Mouse (Mus musculus): ENCODE measurements around the gene Sgo2b.
"Not testable (repeated sequence)": the region's sequence is repeated elsewhere in the genome, so short reads cannot be mapped to it uniquely, and the experiment has no call there.

Sgo2b gene

DNA sequence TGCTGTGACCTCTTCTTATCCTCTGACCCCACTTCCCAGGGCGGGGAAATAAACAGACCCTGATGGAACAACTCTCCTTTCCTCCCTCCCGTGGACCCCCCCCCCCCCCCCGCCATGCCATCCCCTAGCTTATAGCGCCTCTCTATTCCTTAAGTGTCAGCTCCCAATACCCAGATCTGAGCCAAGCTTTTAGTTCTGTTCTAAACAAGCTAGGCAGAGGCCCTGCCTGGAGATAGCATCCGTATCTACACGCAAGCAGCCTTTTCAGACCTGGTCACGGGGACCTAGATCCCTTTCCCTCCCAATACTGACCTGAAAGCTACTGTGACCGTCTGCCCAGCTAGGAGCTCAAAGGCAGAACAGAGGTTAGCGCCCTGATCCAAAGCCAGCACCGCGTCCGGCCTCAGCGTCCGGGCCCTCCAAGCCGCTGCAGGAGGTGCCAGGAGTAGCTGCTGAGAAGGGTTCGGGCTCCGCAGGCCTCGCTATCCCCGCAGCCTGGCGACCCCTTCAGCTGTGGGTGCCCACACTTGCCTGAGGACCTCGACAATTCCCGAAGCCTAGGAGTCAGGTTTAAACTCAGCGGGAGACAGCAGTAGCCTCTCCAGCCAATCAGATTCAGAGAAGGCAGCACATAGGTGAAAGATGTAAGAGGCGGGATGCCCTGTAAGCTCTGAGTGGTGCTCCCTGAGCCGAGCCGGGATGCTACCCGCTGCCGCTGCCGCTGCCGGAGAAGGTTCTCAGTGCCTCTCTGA lies at the start of gene Sgo2b:
TSS of gene Sgo2b (minus strand) at position 623 of the 752 bp plus-strand sequence.
- no peak for DNase-seq (ENCODE audit: extremely low read depth, low read depth)

GRCm38 (mm10) chr8:63970612-63971391 lies 18.8 kb upstream of the Sgo2b start:
- DNase-seq (ENCODE audit: extremely low read depth, low read depth), result not testable (repeated sequence)

DNA sequence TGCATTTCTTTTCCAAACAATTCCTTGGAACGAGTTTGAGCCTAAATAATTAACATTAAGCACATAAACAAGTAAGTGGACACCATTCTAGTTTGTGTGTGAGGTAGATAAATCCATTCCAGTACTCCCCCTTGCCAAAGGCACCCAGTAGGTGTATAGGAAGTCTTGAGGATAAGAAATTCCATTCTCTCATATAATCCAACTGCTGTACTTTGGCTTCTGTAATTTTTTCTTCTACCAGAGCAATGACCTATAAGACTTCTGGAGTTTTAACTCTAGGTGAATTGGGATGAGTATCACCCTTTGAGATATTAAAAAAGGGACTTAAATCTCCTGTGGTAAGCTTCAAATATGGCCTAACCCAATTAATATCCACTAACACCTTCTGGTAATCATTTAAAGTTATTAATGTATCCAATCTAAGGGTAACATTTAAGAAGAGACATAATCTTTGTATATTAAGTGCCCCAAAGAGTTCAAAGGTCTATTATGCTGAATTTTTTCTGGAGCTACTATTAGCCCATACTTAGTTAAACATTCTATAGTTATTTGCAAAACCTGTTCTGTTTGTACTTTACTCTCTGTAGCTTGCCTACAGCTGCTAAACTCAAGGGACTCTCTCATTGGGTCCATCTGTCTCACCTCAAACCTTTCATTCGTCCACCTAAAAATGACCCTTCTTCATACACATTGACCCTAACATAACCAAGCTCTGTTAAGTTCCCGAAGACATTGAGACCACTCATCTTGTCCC lies 9.2 kb upstream of the Sgo2b start:
- DNase-seq (ENCODE audit: extremely low read depth, low read depth), result no peak

DNA sequence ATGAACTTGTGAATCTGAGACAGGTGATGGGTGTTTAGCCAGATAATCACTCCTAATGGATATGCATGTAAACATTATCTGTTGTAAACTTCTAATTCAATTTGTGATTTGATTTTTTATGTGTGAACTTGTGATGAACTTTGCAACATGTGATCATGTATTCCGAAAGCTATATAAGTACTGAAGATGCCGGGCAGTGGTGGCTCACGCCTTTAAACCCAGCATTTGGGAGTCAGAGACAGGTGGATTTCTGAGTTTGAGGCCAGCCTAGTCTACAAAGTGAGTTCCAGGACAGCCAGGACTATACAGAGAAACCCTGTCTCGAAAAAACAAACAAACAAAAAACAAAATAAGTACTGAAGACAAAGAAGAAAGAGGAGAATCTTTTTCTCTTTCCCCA lies 1.8 kb upstream of the Sgo2b start:
- not testable (repeated sequence) for DNase-seq (ENCODE audit: extremely low read depth, low read depth)

GRCm38 (mm10) chr8:63933171-63933570 lies 18.9 kb downstream of the Sgo2b start:
- DNase-seq (ENCODE audit: extremely low read depth, low read depth), result no peak

DNA sequence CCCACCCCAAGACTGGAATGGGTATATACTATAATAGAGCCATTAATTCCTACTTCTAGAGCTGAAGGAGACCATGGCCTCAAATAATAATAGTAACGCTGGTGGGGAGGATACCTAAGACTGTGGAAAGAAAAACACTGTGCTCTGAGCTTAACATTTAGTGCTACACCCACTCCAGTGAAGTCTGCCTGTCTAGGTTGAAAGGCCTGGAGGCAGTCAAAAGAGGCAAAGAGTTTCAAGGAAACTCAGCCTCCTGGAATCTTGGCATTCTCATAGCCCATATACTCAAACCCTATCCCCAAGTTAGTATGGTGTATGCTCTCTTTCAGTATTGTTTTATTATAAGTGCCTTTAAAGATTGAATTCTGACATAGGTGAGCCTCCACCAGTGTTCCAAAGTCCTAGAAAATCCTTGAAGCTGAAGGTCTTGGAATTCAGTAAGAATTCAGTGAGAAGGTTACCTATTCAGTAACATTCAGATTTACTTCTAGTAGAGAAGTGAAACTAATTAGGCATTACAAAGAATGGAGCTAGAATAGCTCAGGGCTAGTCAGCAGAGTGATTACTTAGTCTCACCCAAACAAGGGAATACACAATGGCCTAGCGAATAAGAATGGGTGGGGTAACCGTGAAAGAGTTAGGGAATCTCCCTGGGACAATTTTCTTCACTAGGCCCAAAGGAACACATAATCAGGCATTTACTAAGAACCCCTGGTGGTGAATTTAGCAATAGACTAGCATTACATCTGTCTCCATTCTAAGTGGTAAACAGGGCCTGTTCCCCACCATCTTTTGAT lies 22.5 kb downstream of the Sgo2b start:
- DNase-seq (ENCODE audit: extremely low read depth, low read depth), result no peak

GRCm38 (mm10) chr8:63921257-63921960 lies 30.6 kb downstream of the Sgo2b start:
- no peak for DNase-seq (ENCODE audit: extremely low read depth, low read depth)

DNA sequence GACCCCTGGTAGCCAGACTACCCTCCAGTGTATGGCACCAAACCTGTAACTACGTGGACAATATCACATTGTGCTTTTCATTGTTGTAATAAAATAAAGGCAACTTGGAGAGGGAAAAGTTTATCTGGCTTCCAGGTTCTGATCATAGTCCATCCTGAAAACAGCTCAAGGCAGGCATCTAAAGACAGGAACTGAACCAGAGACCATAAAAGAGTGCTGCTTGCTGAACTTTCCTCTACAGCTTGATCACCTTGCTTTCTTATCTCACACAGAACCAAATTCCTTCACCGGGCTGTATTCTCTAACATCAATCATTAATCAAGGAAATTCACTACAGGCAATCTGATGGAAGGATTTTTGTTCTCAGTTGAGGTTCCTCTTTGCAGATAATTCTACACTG lies 57.0 kb downstream of the Sgo2b start:
- DNase-seq (ENCODE audit: extremely low read depth, low read depth), result no peak

GRCm38 (mm10) chr8:63878353-63878752 lies 73.7 kb downstream of the Sgo2b start:
- no peak for DNase-seq (ENCODE audit: extremely low read depth, low read depth)

DNA sequence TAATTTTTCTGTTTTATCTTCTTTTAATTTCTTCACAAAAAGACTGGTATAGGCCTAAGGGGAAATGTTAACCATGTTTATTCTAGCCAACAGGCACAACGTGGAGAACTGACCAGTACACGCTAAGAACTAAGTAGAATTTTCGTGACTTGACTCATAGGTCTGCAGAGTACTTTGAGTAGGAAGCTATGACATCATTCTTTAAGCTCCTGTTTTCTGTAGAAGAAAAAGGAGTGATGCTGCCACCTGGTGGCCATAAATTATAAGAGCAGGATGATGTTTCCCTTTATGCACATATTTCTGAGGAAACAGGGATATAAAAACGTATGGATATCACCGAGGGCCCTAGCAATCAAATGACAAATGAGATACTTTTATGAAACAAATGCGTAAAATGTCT lies 74.7 kb downstream of the Sgo2b start:
- DNase-seq (ENCODE audit: extremely low read depth, low read depth), result peak; percentile 24

GRCm38 (mm10) chr8:63876949-63877348 lies 75.1 kb downstream of the Sgo2b start:
- DNase-seq (ENCODE audit: extremely low read depth, low read depth), result no peak
